Comparison of ENCODE assay signal across 9 mouse cellular contexts in genomic region chr4:41762099-41762687, GRCm38 (mm10). TPM values are rescaled to one million over a fixed set of nuclear protein-coding genes. Genes with fewer than 3 reads are reported as not detected.
A peak's percentile ranks its signal among the peaks of the same experiment; 100 is the strongest.
DNase-seq lines count a peak whose midpoint lies in the region; ATAC-seq and TF ChIP-seq lines count a peak whose summit lies in the region.
"Had no signal": no experiment of that assay in that cellular context is flagged by ENCODE, and none has a peak within 500 bp of the region (broad histone marks: within the 10 kb centered on the region; RNA-seq: fewer than 3 reads in every experiment).

No protein-coding gene starts in this region.

- peaks cover 9% of the 10 kb centered on the region; the same call in 1 of the 2 replicates for H3K36me3 ChIP-seq in kidney, embryonic 14.5 days (ENCODE audit: control insufficient read depth, insufficient read depth, low read length)
- peaks cover 6% of the 10 kb centered on the region for H3K36me3 ChIP-seq in liver, postnatal 0 days (replicated peaks; ENCODE audit: insufficient read depth, low read length)

- H3K27ac ChIP-seq in kidney, embryonic 14.5 days (ENCODE audit: low read depth, low read length) = peak overlapping the region; percentile 87
- H3K27ac ChIP-seq in liver, postnatal 0 days (ENCODE audit: low read depth) = peak overlapping the region; percentile 98

- no peaks in the 10 kb centered on the region for H3K27me3 ChIP-seq in kidney, embryonic 14.5 days (ENCODE audit: control insufficient read depth, insufficient read depth, low read length)
- no peaks in the 10 kb centered on the region for H3K27me3 ChIP-seq in liver, postnatal 0 days (ENCODE audit: insufficient read depth, low read length)

- 16% methylated on average over 8 of the region's 8 CpGs for WGBS in kidney, embryonic 14.5 days
- WGBS in liver, postnatal 0 days (ENCODE audit: insufficient replicate concordance) = 45% methylated on average over 8 of the region's 8 CpGs

- H3K9me3 ChIP-seq in kidney, embryonic 14.5 days (ENCODE audit: control insufficient read depth, low read length) = no peaks in the 10 kb centered on the region
- H3K9me3 ChIP-seq in liver, postnatal 0 days (ENCODE audit: low read length) = no peaks in the 10 kb centered on the region

- H3K4me3 ChIP-seq in kidney, embryonic 14.5 days (ENCODE audit: low read length) = peak overlapping the region; percentile 41
- no peak overlapping the region for H3K4me3 ChIP-seq in liver, postnatal 0 days (ENCODE audit: low read depth, low read length)

- H3K4me1 ChIP-seq in kidney, embryonic 14.5 days (ENCODE audit: control insufficient read depth, insufficient read depth, low read length) = peaks cover 28% of the 10 kb centered on the region
- H3K4me1 ChIP-seq in liver, postnatal 0 days (ENCODE audit: insufficient read depth) = peaks cover 30% of the 10 kb centered on the region

- ATAC-seq in kidney, embryonic 14.5 days (ENCODE audit: low FRiP score, low TSS enrichment) = peak; percentile 82
- no peak for ATAC-seq in liver, postnatal 0 days
- ATAC-seq in frontal cortex, adult (ENCODE audit: low TSS enrichment) = no peak

- no peak for TF ChIP-seq EP300 in liver, postnatal 0 days (IDR thresholded peaks at IDR 0.05; ENCODE audit: low read depth)

- DNase-seq in kidney, adult 9 months = no peak
- peak; percentile 83 for DNase-seq in embryo, embryonic 10.5 days (ENCODE audit: low spot score)
- peak; percentile 38 for DNase-seq in heart, postnatal 4 days
- no peak for DNase-seq in liver, postnatal 0 days
- DNase-seq in right cerebral cortex, postnatal 14 days = no peak
- DNase-seq in layer of hippocampus, postnatal 14 days (ENCODE audit: low spot score in 2 of 2) = no peak

- no peak for TF ChIP-seq CTCF in liver, postnatal 0 days (IDR thresholded peaks at IDR 0.05; ENCODE audit: low read depth)

- H3K9ac ChIP-seq in kidney, embryonic 14.5 days (ENCODE audit: low read depth, low read length) = peak overlapping the region; percentile 58; the same call in 1 of the 2 replicates
- H3K9ac ChIP-seq in liver, postnatal 0 days (replicated peaks) = no peak overlapping the region

- H3K4me2 ChIP-seq in kidney, embryonic 14.5 days (replicated peaks; ENCODE audit: low read depth, low read length) = peak overlapping the region; percentile 58
- H3K4me2 ChIP-seq in liver, postnatal 0 days (ENCODE audit: low read depth, low read length) = peak overlapping the region; percentile 70

RNA-seq across cellular contexts. Expression of gene Sigmar1, which starts 6.2 kb away (rescaled TPM):
- 80.8 and 92.2 TPM in 2 replicates for polyA plus RNA-seq in kidney, embryonic 14.5 days (2014; fragmentation: Nextera tagmentation; extraction: Ambion mirVana)
- total RNA-seq in heart, postnatal 4 days (2021) = 10 to 100 TPM; 26.8 to 28.9 TPM
- polyA plus RNA-seq in liver, postnatal 0 days (2015; fragmentation: Nextera tagmentation; extraction: Ambion mirVana) = 73.2 and 77.7 TPM in 2 replicates
- total RNA-seq in layer of hippocampus, postnatal 14 days (2021) = 10 to 100 TPM; 40.2 to 44.2 TPM

RNA-seq across cellular contexts. Expression of gene Galt, which starts 7.2 kb away (rescaled TPM):
- polyA plus RNA-seq in kidney, embryonic 14.5 days (2014; fragmentation: Nextera tagmentation; extraction: Ambion mirVana) = 35.0 and 42.1 TPM in 2 replicates
- total RNA-seq in heart, postnatal 4 days (2021) = 10 to 100 TPM; 53.4 to 58.8 TPM
- 40.9 and 46.2 TPM in 2 replicates for polyA plus RNA-seq in liver, postnatal 0 days (2015; fragmentation: Nextera tagmentation; extraction: Ambion mirVana)
- 10 to 100 TPM; 50.0 to 54.2 TPM for total RNA-seq in layer of hippocampus, postnatal 14 days (2021)

RNA-seq across cellular contexts. Expression of gene Ccl27a, which starts 11.9 kb away (rescaled TPM):
- polyA plus RNA-seq in kidney, embryonic 14.5 days (2014; fragmentation: Nextera tagmentation; extraction: Ambion mirVana) = 36.5 and 42.3 TPM in 2 replicates
- 10 to 100 TPM; 24.7 to 34.9 TPM for total RNA-seq in heart, postnatal 4 days (2021)
- 10.1 and 11.7 TPM in 2 replicates for polyA plus RNA-seq in liver, postnatal 0 days (2015; fragmentation: Nextera tagmentation; extraction: Ambion mirVana)
- 100 to 1,000 TPM; 118 to 125 TPM for total RNA-seq in layer of hippocampus, postnatal 14 days (2021)

RNA-seq across cellular contexts. Expression of gene Arid3c, which starts 31.3 kb away (rescaled TPM):
- 0.12 TPM in 1 of 2 replicates, not detected in the other for polyA plus RNA-seq in kidney, embryonic 14.5 days (2014; fragmentation: Nextera tagmentation; extraction: Ambion mirVana)
- total RNA-seq in heart, postnatal 4 days (2021) = not detected
- polyA plus RNA-seq in liver, postnatal 0 days (2015; fragmentation: Nextera tagmentation; extraction: Ambion mirVana) = not detected in 2 replicates
- not detected for total RNA-seq in layer of hippocampus, postnatal 14 days (2021)
- polyA plus RNA-seq: liver, embryonic 16.5 days had no signal

RNA-seq across cellular contexts. Expression of gene Dctn3, which starts 39.2 kb away (rescaled TPM):
- 107 and 114 TPM in 2 replicates for polyA plus RNA-seq in kidney, embryonic 14.5 days (2014; fragmentation: Nextera tagmentation; extraction: Ambion mirVana)
- total RNA-seq in heart, postnatal 4 days (2021) = 10 to 100 TPM; 77.5 to 86.9 TPM
- 64.0 and 65.2 TPM in 2 replicates for polyA plus RNA-seq in liver, postnatal 0 days (2015; fragmentation: Nextera tagmentation; extraction: Ambion mirVana)
- 100 to 1,000 TPM; 161 to 163 TPM for total RNA-seq in layer of hippocampus, postnatal 14 days (2021)

Comparison
In these comparisons a context has a peak if more than half of its experiments do, and no peak if none do; other contexts are left out.
1. DNase-seq: peak in embryo, embryonic 10.5 days (single experiment) and heart, postnatal 4 days (single experiment); none in kidney, adult 9 months (single experiment), liver, postnatal 0 days (single experiment), right cerebral cortex, postnatal 14 days (single experiment) and layer of hippocampus, postnatal 14 days (0 of 2).